Mouse (Mus musculus) embryonic facial prominence, embryonic 10.5 days (tissue): ENCODE data around the gene Rnf185. TPM values are rescaled to one million over a fixed set of nuclear protein-coding genes. Genes with fewer than 3 reads are reported as not detected.

Experiments
- DNase-seq: peaks from one replicate; pipeline ENCODE4 v3.0.0-alpha.2; 2017; ENCODE audit warnings: low spot score
- H3K27ac ChIP-seq: fragments of 300-500 bp; sonication (generic); replicated peaks from 2 replicates; pipeline ENCODE4 v1.5.1; 2016; ENCODE audit warnings: mild to moderate bottlenecking
- H3K27me3 ChIP-seq: fragments of 300-500 bp; sonication (generic); replicated peaks from 2 replicates; pipeline ENCODE4 v1.6.1; 2016; ENCODE audit warnings: low read depth, mild to moderate bottlenecking; ENCODE audit not compliant: poor library complexity, severe bottlenecking
- H3K36me3 ChIP-seq: fragments of 300-500 bp; sonication (generic); replicated peaks from 2 replicates; pipeline ENCODE4 v1.6.1; 2016; ENCODE audit warnings: mild to moderate bottlenecking, moderate library complexity
- H3K4me1 ChIP-seq: fragments of 300-500 bp; sonication (generic); 2 replicates; pipeline ENCODE4 v1.6.1; 2016
- H3K4me3 ChIP-seq: fragments of 300-500 bp; sonication (generic); 2 replicates; pipeline ENCODE4 v1.5.1; 2016; ENCODE audit warnings: mild to moderate bottlenecking, moderate library complexity
- H3K9me3 ChIP-seq: fragments of 300-500 bp; sonication (generic); 2 replicates; pipeline ENCODE4 v1.6.1; 2016; ENCODE audit warnings: mild to moderate bottlenecking
- WGBS: fragments of 180-500 bp; shearing (Covaris S2); methylation state at CpG from one replicate; pipeline ENCODE4 v1.1.7; 2016; 5-methylcytosine and 5-hydroxymethylcytosine counted together
- polyA plus RNA-seq: library from polyadenylated mRNA; unstranded; fragments of >200 nt; fragmentation: Nextera tagmentation; extraction: Ambion mirVana; gene quantifications from 2 replicates; pipeline ENCODE4 v1.2.1, GENCODE M21; 2016

Rnf185 gene
- polyA plus RNA-seq, 1 experiment from 2014 or later = 37.6 TPM

- no peaks in the 10 kb centered on the region for H3K27me3 ChIP-seq
- peaks cover 5% of the 10 kb centered on the region; the same call in 1 of the 2 replicates for H3K4me1 ChIP-seq
- peaks cover 59% of the 10 kb centered on the region for H3K36me3 ChIP-seq
- no peak for DNase-seq
- H3K4me3 ChIP-seq = no peak overlapping the region
- no peak overlapping the region for H3K27ac ChIP-seq
- H3K9me3 ChIP-seq = peaks cover 7% of the 10 kb centered on the region; the same call in 1 of the 2 replicates
- WGBS = 89% methylated on average over 6 of the region's 6 CpGs
These were observed 64.5 kb downstream of the Rnf185 start for GRCm38 (mm10) chr11:3387482-3388196.

- Histone ChIP-seq H3K4me1 (peaks cover 5% of the 10 kb centered on the region; the same call in 1 of the 2 replicates), H3K9me3 (peaks cover 7% of the 10 kb centered on the region; the same call in 1 of the 2 replicates), H3K4me3 (no peak overlapping the region), H3K27me3 (no peaks in the 10 kb centered on the region), H3K36me3 (peaks cover 58% of the 10 kb centered on the region), H3K27ac (no peak overlapping the region)
- WGBS = 26% methylated on average over 4 of the region's 4 CpGs
- DNase-seq = peak; percentile 80
These were observed 65.2 kb downstream of the Rnf185 start for GRCm38 (mm10) chr11:3386941-3387368.

GRCm38 (mm10) chr11:3382602-3383594, 69.3 kb downstream of the Rnf185 start:
- H3K9me3 ChIP-seq = peaks cover 7% of the 10 kb centered on the region; the same call in 1 of the 2 replicates
- H3K4me3 ChIP-seq = no peak overlapping the region
- no peaks in the 10 kb centered on the region for H3K27me3 ChIP-seq
- no peaks in the 10 kb centered on the region; the same call in 1 of the 2 replicates for H3K4me1 ChIP-seq
- peaks cover 34% of the 10 kb centered on the region for H3K36me3 ChIP-seq
- H3K27ac ChIP-seq = no peak overlapping the region
- no peak for DNase-seq
- WGBS = 63% methylated on average over 5 of the region's 5 CpGs

GRCm38 (mm10) chr11:3381148-3381814, 70.9 kb downstream of the Rnf185 start:
- no peak for DNase-seq
- H3K4me3 ChIP-seq = no peak overlapping the region
- WGBS = 95% methylated on average over 6 of the region's 6 CpGs
- H3K27me3 ChIP-seq = no peaks in the 10 kb centered on the region
- H3K27ac ChIP-seq = no peak overlapping the region
- peaks cover 34% of the 10 kb centered on the region for H3K36me3 ChIP-seq
- peaks cover 7% of the 10 kb centered on the region; the same call in 1 of the 2 replicates for H3K9me3 ChIP-seq
- H3K4me1 ChIP-seq = no peaks in the 10 kb centered on the region; the same call in 1 of the 2 replicates

GRCm38 (mm10) chr11:3379427-3379826, 72.7 kb downstream of the Rnf185 start:
- H3K27me3 ChIP-seq = no peaks in the 10 kb centered on the region
- H3K27ac ChIP-seq = no peak overlapping the region
- H3K4me1 ChIP-seq = peaks cover 10% of the 10 kb centered on the region
- H3K4me3 ChIP-seq = no peak overlapping the region
- no peak for DNase-seq
- peaks cover 27% of the 10 kb centered on the region for H3K36me3 ChIP-seq
- peaks cover 7% of the 10 kb centered on the region; the same call in 1 of the 2 replicates for H3K9me3 ChIP-seq
- WGBS = 90% methylated on average over 4 of the region's 4 CpGs

- no peak for DNase-seq
- WGBS = 54% methylated on average over 12 of the region's 12 CpGs
- Histone ChIP-seq H3K4me1 (peaks cover 48% of the 10 kb centered on the region), H3K36me3 (no peaks in the 10 kb centered on the region; the same call in 1 of the 2 replicates), H3K4me3 (peak overlapping the region; percentile 35), H3K9me3 (no peaks in the 10 kb centered on the region), H3K27me3 (no peaks in the 10 kb centered on the region), H3K27ac (peak overlapping the region; percentile 80)
These were observed 77.4 kb downstream of the Rnf185 start for GRCm38 (mm10) chr11:3374741-3375140.

GRCm38 (mm10) chr11:3374293-3374645, 77.9 kb downstream of the Rnf185 start:
- Histone ChIP-seq H3K27me3 (no peaks in the 10 kb centered on the region), H3K4me3 (peak overlapping the region; percentile 35), H3K36me3 (no peaks in the 10 kb centered on the region; the same call in 1 of the 2 replicates), H3K9me3 (no peaks in the 10 kb centered on the region), H3K27ac (peak overlapping the region; percentile 80), H3K4me1 (peaks cover 52% of the 10 kb centered on the region)
- peak; percentile 65 for DNase-seq
- 17% methylated on average over 7 of the region's 7 CpGs for WGBS

GRCm38 (mm10) chr11:3373591-3374292, 78.4 kb downstream of the Rnf185 start:
- WGBS = 40% methylated on average over 7 of the region's 7 CpGs
- Histone ChIP-seq H3K36me3 (no peaks in the 10 kb centered on the region; the same call in 1 of the 2 replicates), H3K9me3 (no peaks in the 10 kb centered on the region), H3K27ac (peak overlapping the region; percentile 80), H3K4me3 (peak overlapping the region; percentile 35), H3K4me1 (peaks cover 58% of the 10 kb centered on the region), H3K27me3 (no peaks in the 10 kb centered on the region)
- no peak for DNase-seq

GRCm38 (mm10) chr11:3371599-3372295, 80.4 kb downstream of the Rnf185 start:
- Histone ChIP-seq H3K27me3 (no peaks in the 10 kb centered on the region), H3K4me1 (peaks cover 64% of the 10 kb centered on the region), H3K27ac (peak overlapping the region; percentile 81), H3K36me3 (no peaks in the 10 kb centered on the region), H3K4me3 (peak overlapping the region; percentile 66), H3K9me3 (no peaks in the 10 kb centered on the region)
- no peak for DNase-seq
- WGBS = 25% methylated on average over 7 of the region's 7 CpGs

- peak; percentile 93 for DNase-seq
- Histone ChIP-seq H3K9me3 (no peaks in the 10 kb centered on the region), H3K4me1 (peaks cover 67% of the 10 kb centered on the region), H3K27ac (peak overlapping the region; percentile 81), H3K4me3 (peak overlapping the region; percentile 66), H3K36me3 (no peaks in the 10 kb centered on the region; the same call in 1 of the 2 replicates), H3K27me3 (no peaks in the 10 kb centered on the region)
- 1% methylated on average over 27 of the region's 27 CpGs for WGBS
These were observed 81.1 kb downstream of the Rnf185 start for GRCm38 (mm10) chr11:3370928-3371598.

- Histone ChIP-seq H3K27me3 (no peaks in the 10 kb centered on the region), H3K27ac (peak overlapping the region; percentile 78; the same call in 1 of the 2 replicates), H3K4me1 (peaks cover 64% of the 10 kb centered on the region), H3K9me3 (no peaks in the 10 kb centered on the region), H3K36me3 (no peaks in the 10 kb centered on the region; the same call in 1 of the 2 replicates), H3K4me3 (peak overlapping the region; percentile 66)
- no peak for DNase-seq
- WGBS = 65% methylated on average over 2 of the region's 2 CpGs
These were observed 82.0 kb downstream of the Rnf185 start for GRCm38 (mm10) chr11:3370162-3370561.
